Mouse (Mus musculus): ENCODE measurements around the gene Tle3. TPM values are rescaled to one million over a fixed set of nuclear protein-coding genes. Genes with fewer than 3 reads are reported as not detected.
A peak's percentile ranks its signal among the peaks of the same experiment; 100 is the strongest.

Tle3 gene
- total RNA-seq, 2 experiments from 2014 or later = 82.4 to 92.7 TPM

GRCm38 (mm10) chr9:61397130-61397529, 25.0 kb downstream of the Tle3 start:
- no peak for DNase-seq

- DNase-seq = no peak
These were observed 26.0 kb downstream of the Tle3 start for GRCm38 (mm10) chr9:61398160-61398559.

- DNase-seq = no peak
These were observed 28.0 kb downstream of the Tle3 start for GRCm38 (mm10) chr9:61400132-61400531.

- no peak for DNase-seq
These were observed 29.5 kb downstream of the Tle3 start for GRCm38 (mm10) chr9:61401664-61402063.

GRCm38 (mm10) chr9:61402268-61402667, 30.1 kb downstream of the Tle3 start:
- peak; percentile 65 for DNase-seq

GRCm38 (mm10) chr9:61402716-61403115, 30.6 kb downstream of the Tle3 start:
- no peak for DNase-seq

GRCm38 (mm10) chr9:61403866-61404614, 31.9 kb downstream of the Tle3 start:
- peak; percentile 54 for DNase-seq

- DNase-seq = no peak
These were observed 32.4 kb downstream of the Tle3 start for GRCm38 (mm10) chr9:61404615-61404980.

- DNase-seq = peak; percentile 89
These were observed 32.9 kb downstream of the Tle3 start for GRCm38 (mm10) chr9:61404998-61405621.

GRCm38 (mm10) chr9:61406343-61406742, 34.2 kb downstream of the Tle3 start:
- DNase-seq = no peak

- DNase-seq = no peak
These were observed 36.9 kb downstream of the Tle3 start for GRCm38 (mm10) chr9:61409046-61409445.

- DNase-seq = peak; percentile 41
These were observed 41.7 kb downstream of the Tle3 start for GRCm38 (mm10) chr9:61413665-61414456.

- peak; percentile 72 for DNase-seq
These were observed 44.4 kb downstream of the Tle3 start for GRCm38 (mm10) chr9:61416571-61416970.

- DNase-seq = no peak
These were observed 49.5 kb downstream of the Tle3 start for GRCm38 (mm10) chr9:61421626-61422025.

- no peak for DNase-seq
These were observed 52.1 kb downstream of the Tle3 start for GRCm38 (mm10) chr9:61424245-61424644.

- DNase-seq = no peak
These were observed 54.3 kb downstream of the Tle3 start for GRCm38 (mm10) chr9:61426493-61426892.

- no peak for DNase-seq
These were observed 54.9 kb downstream of the Tle3 start for GRCm38 (mm10) chr9:61427051-61427450.

GRCm38 (mm10) chr9:61427901-61428300, 55.7 kb downstream of the Tle3 start:
- DNase-seq = no peak

- DNase-seq = no peak
These were observed 59.7 kb downstream of the Tle3 start for GRCm38 (mm10) chr9:61431830-61432229.

GRCm38 (mm10) chr9:61433206-61433605, 61.0 kb downstream of the Tle3 start:
- no peak for DNase-seq

GRCm38 (mm10) chr9:61434062-61434461, 61.9 kb downstream of the Tle3 start:
- DNase-seq = no peak

- DNase-seq = peak; percentile 35
These were observed 63.2 kb downstream of the Tle3 start for GRCm38 (mm10) chr9:61435191-61435989.

All from adrenal gland, postnatal 10 days (tissue).